Mouse (Mus musculus): ENCODE results near the gene Slc7a4.

GRCm38 (mm10) chr16:17524156-17524555 lies 58.9 kb downstream of the Slc7a4 start:
- TF ChIP-seq CTCF (IDR thresholded peaks at IDR 0.05; ENCODE audit: borderline replicate concordance, insufficient read depth, low read depth, low read length): no peak
- no peak for TF ChIP-seq POLR2A (IDR thresholded peaks at IDR 0.05; ENCODE audit: borderline replicate concordance, insufficient read depth, low read length)
